Comparison of ENCODE assay signal across 8 mouse cellular contexts in genomic region chr11:60208712-60209111, GRCm38 (mm10). TPM values are rescaled to one million over a fixed set of nuclear protein-coding genes. Genes with fewer than 3 reads are reported as not detected.
DNase-seq lines count a peak whose midpoint lies in the region; ATAC-seq and TF ChIP-seq lines count a peak whose summit lies in the region.

No protein-coding gene starts in this region.

- no peak for DNase-seq in layer of hippocampus, adult 2 months (ENCODE audit: low spot score in 2 of 2)
- DNase-seq in layer of hippocampus, postnatal 36 days: no peak
- DNase-seq in embryonic facial prominence, embryonic 14.5 days (ENCODE audit: low spot score): no peak
- no peak for DNase-seq in intestine, embryonic 14.5 days (ENCODE audit: low spot score)
- DNase-seq in midbrain, postnatal 0 days (ENCODE audit: low spot score): no peak
- DNase-seq in layer of hippocampus, adult 9-10 months (ENCODE audit: low spot score): no peak
- DNase-seq in right cerebral cortex, postnatal 14 days: no peak
- DNase-seq in testis, postnatal 10 days (ENCODE audit: low spot score): no peak

- H3K27me3 ChIP-seq in embryonic facial prominence, embryonic 14.5 days (replicated peaks; ENCODE audit: control insufficient read depth, insufficient read depth, low read length): no peaks in the 10 kb centered on the region
- no peaks in the 10 kb centered on the region for H3K27me3 ChIP-seq in intestine, embryonic 14.5 days (replicated peaks; ENCODE audit: control insufficient read depth, insufficient read depth, low read length)
- no peaks in the 10 kb centered on the region for H3K27me3 ChIP-seq in midbrain, postnatal 0 days (ENCODE audit: insufficient read depth, low read length)

- peak overlapping the region; percentile 57 for H3K4me3 ChIP-seq in layer of hippocampus, adult 2 months
- H3K4me3 ChIP-seq in embryonic facial prominence, embryonic 14.5 days (ENCODE audit: low read depth, low read length): peak overlapping the region; percentile 47
- peak overlapping the region; percentile 37; the same call in 1 of the 2 replicates for H3K4me3 ChIP-seq in intestine, embryonic 14.5 days (ENCODE audit: low read depth, low read length)
- H3K4me3 ChIP-seq in midbrain, postnatal 0 days (ENCODE audit: low read depth, low read length): peak overlapping the region; percentile 14

- H3K36me3 ChIP-seq in embryonic facial prominence, embryonic 14.5 days (ENCODE audit: control insufficient read depth, insufficient read depth, low read length): peaks cover 35% of the 10 kb centered on the region
- peaks cover 34% of the 10 kb centered on the region for H3K36me3 ChIP-seq in intestine, embryonic 14.5 days (ENCODE audit: control insufficient read depth, insufficient read depth, low read length)
- peaks cover 20% of the 10 kb centered on the region for H3K36me3 ChIP-seq in midbrain, postnatal 0 days (ENCODE audit: insufficient read depth, low read length)

- peak overlapping the region; percentile 83 for H3K4me2 ChIP-seq in embryonic facial prominence, embryonic 14.5 days (ENCODE audit: low read depth, low read length)
- H3K4me2 ChIP-seq in intestine, embryonic 14.5 days (ENCODE audit: low read length): peak overlapping the region; percentile 69
- H3K4me2 ChIP-seq in midbrain, postnatal 0 days (ENCODE audit: low read depth, low read length, poor library complexity, severe bottlenecking): peak overlapping the region; percentile 70

- H3K27ac ChIP-seq in layer of hippocampus, adult 2 months: peak overlapping the region; percentile 90
- peak overlapping the region; percentile 78 for H3K27ac ChIP-seq in embryonic facial prominence, embryonic 14.5 days (replicated peaks; ENCODE audit: low read depth, low read length)
- no peak overlapping the region; the same call in 1 of the 2 replicates for H3K27ac ChIP-seq in intestine, embryonic 14.5 days (ENCODE audit: low read depth)
- peak overlapping the region; percentile 76 for H3K27ac ChIP-seq in midbrain, postnatal 0 days (ENCODE audit: low read depth, low read length)

- H3K9me3 ChIP-seq in embryonic facial prominence, embryonic 14.5 days (ENCODE audit: control insufficient read depth, low read length): no peaks in the 10 kb centered on the region
- H3K9me3 ChIP-seq in intestine, embryonic 14.5 days (ENCODE audit: control insufficient read depth, low read length): no peaks in the 10 kb centered on the region
- no peaks in the 10 kb centered on the region for H3K9me3 ChIP-seq in midbrain, postnatal 0 days (ENCODE audit: low read length)

- peak overlapping the region; percentile 60 for H3K9ac ChIP-seq in embryonic facial prominence, embryonic 14.5 days (ENCODE audit: low read depth, low read length)
- H3K9ac ChIP-seq in intestine, embryonic 14.5 days (ENCODE audit: low read length): peak overlapping the region; percentile 47
- H3K9ac ChIP-seq in midbrain, postnatal 0 days (replicated peaks; ENCODE audit: low read length, poor library complexity, severe bottlenecking): peak overlapping the region; percentile 48

- 40% methylated on average over 4 of the region's 4 CpGs for WGBS in embryonic facial prominence, embryonic 14.5 days
- WGBS in intestine, embryonic 14.5 days: 33% methylated on average over 4 of the region's 4 CpGs
- WGBS in midbrain, postnatal 0 days: 50% methylated on average over 4 of the region's 4 CpGs

- no peak for ATAC-seq in embryonic facial prominence, embryonic 14.5 days (ENCODE audit: low read depth)
- no peak for ATAC-seq in intestine, embryonic 14.5 days (replicated peaks; ENCODE audit: low FRiP score, low TSS enrichment, low read depth)
- no peak for ATAC-seq in midbrain, postnatal 0 days (ENCODE audit: low FRiP score)

- no peak for TF ChIP-seq CTCF in layer of hippocampus, adult 2 months (conservative IDR thresholded peaks at IDR 0.05)
- TF ChIP-seq CTCF in midbrain, postnatal 0 days (IDR thresholded peaks at IDR 0.05): no peak

- H3K4me1 ChIP-seq in embryonic facial prominence, embryonic 14.5 days (ENCODE audit: control insufficient read depth, insufficient read depth, low read length): peaks cover 41% of the 10 kb centered on the region
- H3K4me1 ChIP-seq in intestine, embryonic 14.5 days (replicated peaks; ENCODE audit: control insufficient read depth, insufficient read depth, low read length): peaks cover 45% of the 10 kb centered on the region
- H3K4me1 ChIP-seq in midbrain, postnatal 0 days (ENCODE audit: insufficient read depth, low read length): peaks cover 17% of the 10 kb centered on the region

RNA-seq across cellular contexts. Expression of gene Srebf1, which starts 13.7 kb away (rescaled TPM):
- total RNA-seq in layer of hippocampus, adult 2 months (2021): 10 to 100 TPM; 64.2 to 70.8 TPM
- total RNA-seq in layer of hippocampus, postnatal 36 days (2021): 10 to 100 TPM; 47.1 to 56.2 TPM
- polyA plus RNA-seq in embryonic facial prominence, embryonic 14.5 days (2014; fragmentation: Nextera tagmentation; extraction: Ambion mirVana): 58.3 and 67.6 TPM in 2 replicates
- polyA plus RNA-seq in intestine, embryonic 14.5 days (2014; fragmentation: Nextera tagmentation; extraction: Ambion mirVana): 85.0 and 97.7 TPM in 2 replicates
- total RNA-seq in midbrain, postnatal 0 days (2014; rRNA removed): 77.1 and 96.5 TPM in 2 replicates
- polyA plus RNA-seq in midbrain, postnatal 0 days (2015; fragmentation: Nextera tagmentation; extraction: Ambion mirVana): 34.5 and 38.1 TPM in 2 replicates
